Mouse (Mus musculus) ES-Bruce4 (cell line): Measurements from ENCODE around the gene Rfx1.

Experiments used
- CTCF ChIP-seq: IDR thresholded peaks from one replicate; pipeline ENCODE4 v1.8.1; 2011; ENCODE audit warnings: low read depth, low read length
- EP300 ChIP-seq: IDR thresholded peaks from 2 replicates; pipeline ENCODE4 v1.6.1; 2011; ENCODE audit warnings: low read depth, low read length; ENCODE audit not compliant: insufficient read depth
- POLR2A ChIP-seq: IDR thresholded peaks from one replicate; pipeline ENCODE4 v1.8.1; 2011; ENCODE audit warnings: low read length; ENCODE audit not compliant: insufficient read depth

- TF ChIP-seq EP300 (no peak), POLR2A (no peak), CTCF (no peak)
Observed at GRCm38 (mm10) chr8:84106216-84107040, 39.8 kb downstream of the Rfx1 start.
